Mouse (Mus musculus): ENCODE data around the gene Zfp958. TPM values are rescaled to one million over a fixed set of nuclear protein-coding genes. Genes with fewer than 3 reads are reported as not detected.

The Zfp958 gene
- polyA plus RNA-seq, 1 experiment = 0.68 TPM

DNA sequence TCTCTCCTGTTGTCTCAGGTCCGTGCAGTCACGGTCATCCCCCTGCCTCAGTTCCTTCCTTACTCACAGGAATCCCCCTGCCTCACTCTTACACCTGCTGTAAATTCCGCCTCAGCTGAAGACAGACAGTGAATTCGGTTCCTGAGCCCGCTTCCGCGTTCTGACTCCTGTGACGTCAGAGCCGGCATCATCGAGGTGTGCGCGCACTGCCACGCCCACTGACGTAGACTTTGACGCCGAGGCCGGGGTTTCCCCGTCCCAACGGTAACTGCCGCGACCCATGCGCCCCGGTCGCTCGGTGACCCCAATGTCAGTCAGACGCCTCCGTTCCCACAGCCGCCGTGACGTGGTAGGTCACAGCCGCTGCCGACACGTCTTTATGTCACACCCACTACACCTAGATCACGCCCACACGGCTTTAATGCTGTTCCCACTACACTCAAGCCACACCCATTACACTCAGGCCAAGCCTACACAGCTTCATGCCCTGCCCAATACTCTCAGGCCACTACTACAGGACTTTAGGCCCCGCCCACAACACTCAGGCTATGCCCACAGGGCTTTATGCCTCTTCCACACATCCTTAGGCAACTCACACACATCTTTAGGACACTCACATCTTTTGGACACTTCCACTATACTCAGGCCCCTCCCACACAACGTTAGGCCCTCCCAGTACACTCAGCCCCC is 65.4 kb downstream of the Zfp958 start:
- TF ChIP-seq POLR2A (IDR thresholded peaks at IDR 0.05; ENCODE audit: control insufficient read depth, low read depth, low read length) (peak; percentile 93), CTCF (IDR thresholded peaks at IDR 0.05; ENCODE audit: control insufficient read depth, insufficient read depth, insufficient replicate concordance, low read depth, low read length) (0 out of 2 replicates have a peak, but pooled peaks have one; percentile 9)

DNA sequence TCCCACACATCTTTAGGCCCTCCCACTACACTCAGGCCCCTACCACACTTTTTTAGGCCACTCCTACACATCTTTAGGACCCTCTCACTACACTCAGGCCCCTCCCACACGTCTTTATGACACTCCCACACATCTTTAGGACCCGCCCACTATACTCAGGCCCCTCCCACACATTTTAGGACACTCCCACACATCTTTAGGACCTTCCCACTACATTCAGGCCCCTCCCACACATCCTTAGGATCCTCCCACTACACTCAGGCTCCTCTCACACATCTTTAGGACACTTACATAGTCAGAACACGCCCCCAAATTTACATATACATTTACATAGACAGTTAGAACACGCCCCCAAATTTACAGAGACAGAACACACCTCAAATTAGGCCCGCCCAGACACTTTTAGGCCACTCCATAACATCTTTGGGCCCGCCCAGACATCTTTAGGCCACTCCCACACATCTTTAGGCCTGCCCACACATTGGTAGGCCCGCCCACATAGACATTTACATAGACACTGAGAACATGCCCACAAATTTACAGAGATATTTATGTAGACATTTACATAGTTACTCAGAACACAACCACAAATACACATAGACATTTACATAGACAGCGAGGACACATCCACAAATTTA is 66.1 kb downstream of the Zfp958 start:
- TF ChIP-seq POLR2A (IDR thresholded peaks at IDR 0.05; ENCODE audit: control insufficient read depth, low read depth, low read length) (no peak), CTCF (IDR thresholded peaks at IDR 0.05; ENCODE audit: control insufficient read depth, insufficient read depth, insufficient replicate concordance, low read depth, low read length) (no peak)
- Histone ChIP-seq H3K4me3 (ENCODE audit: control insufficient read depth, low read depth, low read length) (peak overlapping the region; percentile 96), H3K27me3 (ENCODE audit: control insufficient read depth, insufficient read depth, low read length) (no peaks in the 10 kb centered on the region), H3K36me3 (ENCODE audit: control insufficient read depth, insufficient read depth, low read length) (no peaks in the 10 kb centered on the region), H3K27ac (ENCODE audit: control insufficient read depth, insufficient read depth, low read depth, low read length) (peak overlapping the region; percentile 99), H3K4me1 (ENCODE audit: control insufficient read depth, insufficient read depth, low read length) (peaks cover 2% of the 10 kb centered on the region)

More for the DNA sequence above, 65.4 kb downstream of the Zfp958 start:
- no peaks in the 10 kb centered on the region for H3K36me3 ChIP-seq (ENCODE audit: control insufficient read depth, insufficient read depth, low read length)
- H3K27ac ChIP-seq (ENCODE audit: control insufficient read depth, insufficient read depth, low read depth, low read length) = peak overlapping the region; percentile 99
- peak overlapping the region; percentile 96 for H3K4me3 ChIP-seq (ENCODE audit: control insufficient read depth, low read depth, low read length)
- H3K4me1 ChIP-seq (ENCODE audit: control insufficient read depth, insufficient read depth, low read length) = peaks cover 2% of the 10 kb centered on the region
- H3K27me3 ChIP-seq (ENCODE audit: control insufficient read depth, insufficient read depth, low read length) = no peaks in the 10 kb centered on the region

DNA sequence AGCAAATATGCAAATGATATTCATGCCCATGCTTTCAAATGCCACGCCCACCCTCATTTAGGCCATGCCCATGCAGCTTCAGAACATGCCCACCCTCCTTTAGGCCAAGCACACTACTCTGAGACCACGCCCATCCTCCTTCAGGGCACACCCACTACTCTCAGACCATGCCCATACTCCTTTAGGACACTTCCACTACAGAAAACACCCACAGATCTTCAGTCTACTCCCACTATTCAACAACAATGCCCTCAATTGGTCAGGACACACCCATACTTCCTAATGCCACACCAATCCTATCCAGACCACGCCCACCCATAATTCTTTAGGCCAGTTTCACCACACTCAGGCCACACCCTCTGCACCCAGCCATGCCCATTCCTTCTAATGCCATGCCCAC is 66.8 kb downstream of the Zfp958 start:
- peak overlapping the region; percentile 5; the same call in 1 of the 2 replicates for H3K4me3 ChIP-seq (ENCODE audit: control insufficient read depth, low read depth, low read length)
- H3K4me1 ChIP-seq (ENCODE audit: control insufficient read depth, insufficient read depth, low read length) = peaks cover 2% of the 10 kb centered on the region
- no peak overlapping the region for H3K27ac ChIP-seq (ENCODE audit: control insufficient read depth, insufficient read depth, low read depth, low read length)
- no peaks in the 10 kb centered on the region for H3K36me3 ChIP-seq (ENCODE audit: control insufficient read depth, insufficient read depth, low read length)
- TF ChIP-seq CTCF (IDR thresholded peaks at IDR 0.05; ENCODE audit: control insufficient read depth, insufficient read depth, insufficient replicate concordance, low read depth, low read length) (no peak), POLR2A (IDR thresholded peaks at IDR 0.05; ENCODE audit: control insufficient read depth, low read depth, low read length) (no peak)
- no peaks in the 10 kb centered on the region for H3K27me3 ChIP-seq (ENCODE audit: control insufficient read depth, insufficient read depth, low read length)

Other genes starting within 250 kb of the Zfp958 start
- 3.1 and 3.3 TPM in 2 replicates for gene Cers4, start 120.1 kb upstream of the Zfp958 start, polyA plus RNA-seq (2012; rRNA removed)
- 21.9 and 25.8 TPM in 2 replicates for gene Shcbp1, start 166.4 kb downstream of the Zfp958 start, polyA plus RNA-seq (2012; rRNA removed)

Measured in testis, adult 2 months (tissue).